Mouse (Mus musculus) B cell, adult 2 months (primary cell): ENCODE data around the gene Vmn1r88.

Source experiments
- DNase-seq, 2 experiments: peaks; one replicate each; pipeline ENCODE4 v3.0.0; 2022

Vmn1r88 gene

GRCm38 (mm10) chr7:13159268-13159667 is at the start of gene Vmn1r88:
Gene Vmn1r88, plus strand, starts transcription at chr7:13159568.
- no peak for DNase-seq

- no peak for DNase-seq
Observed at GRCm38 (mm10) chr7:13119817-13120216, 39.6 kb upstream of the Vmn1r88 start, which contains the start of gene Vmn1r86. Gene Vmn1r86, minus strand, starts transcription at chr7:13119917.

- DNase-seq = peak; percentile 4 to 6
Observed at GRCm38 (mm10) chr7:13123554-13124153, 35.7 kb upstream of the Vmn1r88 start.

GRCm38 (mm10) chr7:13131856-13132255 is 27.5 kb upstream of the Vmn1r88 start:
- DNase-seq = no peak

- no peak for DNase-seq
Observed at GRCm38 (mm10) chr7:13137340-13137739, 22.0 kb upstream of the Vmn1r88 start.

GRCm38 (mm10) chr7:13140057-13140456 is 19.3 kb upstream of the Vmn1r88 start, which contains the start of gene Vmn1r87:
Gene Vmn1r87, minus strand, starts transcription at chr7:13140157.
- DNase-seq = no peak

- DNase-seq = no peak
Observed at GRCm38 (mm10) chr7:13212720-13213119, 53.4 kb downstream of the Vmn1r88 start, which contains the start of gene Vmn1r89. Gene Vmn1r89, plus strand, starts transcription at chr7:13213020.
